Mouse (Mus musculus): ENCODE measurements around the gene Nt5c.

DNA sequence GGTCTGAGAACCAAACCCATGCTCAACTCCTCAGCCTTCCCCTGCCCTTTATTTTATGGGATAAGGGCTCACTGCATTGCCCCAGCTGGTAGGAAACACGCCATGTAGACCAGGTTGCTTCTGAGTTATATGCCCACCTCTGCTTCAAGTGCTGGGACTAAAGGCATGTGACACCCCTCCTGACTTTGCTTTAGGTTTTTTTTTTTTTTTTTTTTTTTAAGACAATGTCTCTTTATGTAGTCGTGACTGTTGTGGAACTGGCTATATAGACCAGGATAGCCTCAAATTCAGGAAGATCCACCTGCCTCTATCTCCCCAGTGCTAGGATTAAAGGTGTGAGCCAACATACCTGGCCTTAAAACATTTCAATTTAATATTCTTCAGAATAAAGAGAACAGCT lies 31.0 kb upstream of the Nt5c start:
- TF ChIP-seq CTCF (IDR thresholded peaks at IDR 0.05; ENCODE audit: borderline replicate concordance, extremely low read depth, insufficient read depth, insufficient read length) (no peak), POLR2A (IDR thresholded peaks at IDR 0.05; ENCODE audit: borderline replicate concordance, extremely low read depth, insufficient read depth, insufficient read length, poor library complexity, severe bottlenecking) (no peak)

All from brain, embryonic 14.5 days (tissue).